In genomic region chr1:169934005-169934725, GRCm38 (mm10) we compare ENCODE assay signal across 9 mouse cellular contexts. TPM values are rescaled to one million over a fixed set of nuclear protein-coding genes. Genes with fewer than 3 reads are reported as not detected.
DNase-seq lines count a peak whose midpoint lies in the region; ATAC-seq lines count a peak whose summit lies in the region.
"Had no signal": no experiment of that assay in that cellular context is flagged by ENCODE, and none has a peak within 500 bp of the region (broad histone marks: within the 10 kb centered on the region; RNA-seq: fewer than 3 reads in every experiment).

No protein-coding gene starts in this region.

- no peaks in the 10 kb centered on the region for H3K9me3 ChIP-seq in heart, embryonic 10.5 days
- H3K9me3 ChIP-seq in embryonic facial prominence, embryonic 11.5 days (replicated peaks; ENCODE audit: control insufficient read depth, low read length), result no peaks in the 10 kb centered on the region

- intact Hi-C loops in heart, postnatal 10 days (cut with DNase I), result loop anchor here (5.0 kb wide), 1 partner anchor 402 kb away; the partner anchor contains the start of gene Nuf2

- WGBS in heart, embryonic 10.5 days, result 52% methylated on average over 16 of the region's 16 CpGs
- WGBS in embryonic facial prominence, embryonic 11.5 days, result 56% methylated on average over 16 of the region's 16 CpGs

- no peak overlapping the region for H3K4me3 ChIP-seq in heart, embryonic 10.5 days
- H3K4me3 ChIP-seq in embryonic facial prominence, embryonic 11.5 days (ENCODE audit: low read depth, low read length), result no peak overlapping the region

- ATAC-seq in embryonic facial prominence, embryonic 11.5 days (replicated peaks; ENCODE audit: insufficient number of reproducible peaks, low FRiP score, low TSS enrichment, low read depth), result no peak

- peak; percentile 83 for DNase-seq in heart, adult 11 months
- DNase-seq in heart, embryonic 10.5 days (ENCODE audit: low spot score), result no peak
- DNase-seq in adrenal gland, postnatal 14 days, result peak; percentile 70
- DNase-seq in embryonic facial prominence, embryonic 11.5 days (ENCODE audit: low spot score), result peak; percentile 82
- DNase-seq in heart, postnatal 10 days, result peak; percentile 48 to 73
- DNase-seq in layer of hippocampus, adult 18-20 months (ENCODE audit: low spot score in 2 of 2), result peak; percentile 43 to 77
- peak; percentile 73 for DNase-seq in lung, postnatal 36 days
- peak; percentile 40 for DNase-seq in skeletal muscle tissue, adult 2 months (ENCODE audit: low read depth, low spot score)

- no peaks in the 10 kb centered on the region for H3K36me3 ChIP-seq in heart, embryonic 10.5 days
- no peaks in the 10 kb centered on the region for H3K36me3 ChIP-seq in embryonic facial prominence, embryonic 11.5 days (replicated peaks; ENCODE audit: control insufficient read depth, insufficient read depth, low read depth, low read length)

- H3K27ac ChIP-seq in heart, embryonic 10.5 days, result no peak overlapping the region
- H3K27ac ChIP-seq in embryonic facial prominence, embryonic 11.5 days (replicated peaks; ENCODE audit: low read depth, low read length), result no peak overlapping the region

- no peak overlapping the region; the same call in 1 of the 2 replicates for H3K9ac ChIP-seq in embryonic facial prominence, embryonic 11.5 days (replicated peaks; ENCODE audit: low read length)

- no peaks in the 10 kb centered on the region for H3K27me3 ChIP-seq in heart, embryonic 10.5 days (ENCODE audit: insufficient read depth, poor library complexity, severe bottlenecking)
- H3K27me3 ChIP-seq in embryonic facial prominence, embryonic 11.5 days (ENCODE audit: control insufficient read depth, insufficient read depth, low read length), result no peaks in the 10 kb centered on the region

- H3K4me2 ChIP-seq in embryonic facial prominence, embryonic 11.5 days (ENCODE audit: low read depth, low read length), result no peak overlapping the region

- H3K4me1 ChIP-seq in heart, embryonic 10.5 days, result no peaks in the 10 kb centered on the region
- no peaks in the 10 kb centered on the region for H3K4me1 ChIP-seq in embryonic facial prominence, embryonic 11.5 days (ENCODE audit: control insufficient read depth, insufficient read depth, low read length)

RNA-seq across cellular contexts. Expression of gene Ccdc190, which starts 5.7 kb away (rescaled TPM):
- polyA plus RNA-seq in heart, embryonic 10.5 days (2016; fragmentation: Nextera tagmentation; extraction: Ambion mirVana), result not detected in 2 replicates
- 0.34 TPM in 1 of 2 replicates, not detected in the other for total RNA-seq in adrenal gland, postnatal 14 days (2021)
- polyA plus RNA-seq in embryonic facial prominence, embryonic 11.5 days (2014; fragmentation: Nextera tagmentation; extraction: Ambion mirVana), result 0.20 and 0.21 TPM in 2 replicates
- total RNA-seq in heart, postnatal 10 days (2021), result under 1 TPM in 1 of 2 experiments, not detected in 1; 0.14 TPM
- total RNA-seq in layer of hippocampus, adult 18-20 months (2021), result 10 to 100 TPM; 23.4 to 29.0 TPM
- polyA plus RNA-seq: liver, embryonic 16.5 days had no signal

RNA-seq across cellular contexts. Expression of gene Hsd17b7, which starts 34.9 kb away (rescaled TPM):
- polyA plus RNA-seq in heart, embryonic 10.5 days (2016; fragmentation: Nextera tagmentation; extraction: Ambion mirVana), result 27.8 and 30.4 TPM in 2 replicates
- 16.2 and 27.8 TPM in 2 replicates for total RNA-seq in adrenal gland, postnatal 14 days (2021)
- polyA plus RNA-seq in embryonic facial prominence, embryonic 11.5 days (2014; fragmentation: Nextera tagmentation; extraction: Ambion mirVana), result 15.7 and 16.1 TPM in 2 replicates
- 10 to 100 TPM; 24.5 to 29.4 TPM for total RNA-seq in heart, postnatal 10 days (2021)
- 10 to 100 TPM; 15.7 to 17.3 TPM for total RNA-seq in layer of hippocampus, adult 18-20 months (2021)

Comparison
In these comparisons a context has a peak if more than half of its experiments do, and no peak if none do; other contexts are left out.
1. RNA of gene Ccdc190, which starts 5.7 kb away (total RNA-seq): 23.4 to 29.0 TPM in layer of hippocampus, adult 18-20 months; 0.14 TPM in heart, postnatal 10 days and 0.34 TPM in adrenal gland, postnatal 14 days; every median in the first group is over 10 times any median in the second.